Mouse (Mus musculus) cerebellum, postnatal 4 days (tissue): ENCODE results near the gene Macf1.

ENCODE experiments used
- DNase-seq, 2 experiments: peaks; one replicate each; pipeline ENCODE4 v3.0.0; 2022; ENCODE audit warnings: low spot score in 2 of 2, mixed read lengths in 1 of 2

Gene Macf1

DNA sequence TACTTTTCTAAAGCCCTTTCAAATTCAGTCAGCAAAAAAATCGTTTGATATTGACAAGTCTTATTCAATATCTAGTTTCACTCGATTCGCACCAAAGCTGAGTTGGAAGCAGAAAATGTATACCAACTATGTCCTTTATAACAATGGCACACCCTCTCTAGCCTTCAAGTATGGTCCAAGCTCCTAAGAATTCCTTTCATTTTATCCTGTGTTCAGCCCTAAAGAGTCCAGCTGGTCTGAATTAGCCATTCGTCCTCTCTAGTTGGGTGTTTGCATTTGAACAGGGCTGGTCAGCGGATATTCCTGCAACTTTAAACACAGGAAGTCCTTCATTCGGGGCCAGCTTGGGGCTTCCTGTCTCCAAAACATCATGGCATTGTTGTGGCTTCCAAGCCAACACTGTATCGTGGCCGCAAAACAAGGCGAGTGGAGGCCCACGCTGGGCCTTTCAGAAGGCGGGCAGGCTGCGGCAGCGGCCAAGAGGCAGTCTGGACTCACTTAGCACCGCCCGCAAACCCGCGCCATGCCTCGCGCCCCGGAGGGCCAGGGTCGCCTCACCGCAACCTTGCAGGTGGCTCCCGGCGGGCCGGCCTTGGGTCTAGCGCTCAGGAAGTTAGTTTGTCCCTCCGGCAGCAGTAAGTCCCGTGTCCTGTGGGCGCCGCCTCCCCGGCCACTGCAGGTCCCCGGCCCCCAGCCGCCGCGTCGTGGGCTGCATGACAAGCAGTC lies 273.0 kb downstream of the Macf1 start:
- peak in 1 of 2 experiments; percentile 36 for DNase-seq

DNA sequence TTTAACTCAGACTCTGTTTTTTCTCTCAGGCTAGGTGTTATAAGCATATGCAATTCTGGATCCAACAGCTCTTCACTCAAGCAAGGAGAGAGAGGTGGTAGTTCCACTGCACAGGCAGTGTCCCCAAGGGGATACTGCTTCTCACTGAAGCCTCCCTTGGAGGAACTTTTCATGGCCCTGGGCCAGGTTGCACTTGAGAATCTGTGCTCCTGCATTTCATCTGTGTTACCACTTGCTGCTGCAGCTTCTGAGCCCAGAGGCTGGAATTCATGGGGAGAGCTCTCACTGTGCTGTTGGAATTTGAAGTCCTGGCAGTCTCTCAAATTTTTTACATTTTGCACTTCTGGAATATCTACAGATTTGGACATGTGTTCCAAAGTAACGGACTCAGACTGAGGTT lies 274.4 kb downstream of the Macf1 start:
- no peak for DNase-seq

DNA sequence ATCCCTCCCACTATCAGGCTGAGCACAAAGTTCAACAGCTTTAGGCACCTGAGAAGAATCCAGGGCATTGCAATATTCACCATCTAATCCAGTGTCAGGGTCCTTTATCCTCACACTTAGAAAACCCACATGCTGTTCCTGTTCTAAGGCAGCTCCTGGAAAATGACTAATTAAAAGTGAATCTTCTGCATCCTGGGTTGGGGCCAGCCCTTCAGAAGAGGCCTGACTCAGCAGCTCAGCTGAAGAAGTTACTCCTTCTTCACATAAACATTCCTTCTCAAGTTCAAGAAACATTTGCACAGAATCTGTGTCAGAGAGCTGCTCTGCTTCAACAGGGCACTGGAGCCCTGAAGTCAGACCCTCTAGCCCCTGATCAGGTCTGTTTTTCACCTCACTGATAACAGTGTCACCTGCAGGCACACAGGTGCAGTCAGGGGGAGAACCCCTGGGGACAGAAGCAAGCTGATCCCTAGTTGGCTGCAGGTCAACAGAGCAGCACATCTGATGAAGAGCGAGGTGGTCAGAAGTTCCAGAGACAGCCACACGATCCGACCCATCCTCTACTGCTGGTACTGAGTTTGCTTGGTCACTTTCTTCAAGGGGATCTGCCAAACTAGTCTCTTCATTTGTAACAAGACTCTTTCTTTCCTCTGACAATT lies 275.0 kb downstream of the Macf1 start:
- DNase-seq = no peak

DNA sequence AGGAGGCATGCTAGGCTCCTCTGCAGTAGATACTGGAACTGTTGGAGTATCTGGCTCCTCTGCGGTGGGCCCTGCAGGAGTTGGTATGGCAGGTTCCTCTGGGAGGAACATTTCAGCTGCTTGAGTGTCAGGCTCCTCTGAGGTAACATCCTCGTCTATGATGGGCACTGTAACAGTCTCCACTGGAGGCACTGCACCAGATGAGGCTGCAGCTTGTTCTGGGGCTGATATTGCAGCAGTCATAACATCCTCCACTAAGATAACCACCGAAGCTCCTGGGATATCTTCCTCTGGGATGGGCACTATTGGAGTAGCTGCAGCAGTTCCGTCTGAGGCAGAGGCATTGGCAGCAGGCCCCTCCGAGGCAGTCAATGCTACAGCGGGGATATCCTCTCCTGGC lies 276.4 kb downstream of the Macf1 start:
- DNase-seq = no peak

DNA sequence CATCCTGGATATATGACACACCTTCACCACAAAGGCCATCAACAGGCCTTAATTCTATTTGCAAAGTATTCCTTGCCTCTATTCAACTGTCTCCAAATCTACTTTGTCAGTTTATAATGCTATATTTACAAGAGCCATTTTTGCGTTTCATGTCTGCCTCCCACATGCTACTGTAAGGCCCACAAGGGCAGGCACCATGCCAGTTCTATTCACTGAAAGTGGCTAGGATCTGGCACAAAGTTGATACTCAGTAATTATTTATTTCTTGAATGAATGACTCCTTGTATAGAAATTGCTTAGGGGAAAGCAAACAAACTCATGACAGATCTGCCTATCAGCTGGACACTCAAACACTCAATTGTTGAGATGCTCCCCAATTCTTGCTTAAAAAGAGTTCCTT lies 280.1 kb downstream of the Macf1 start:
- peak in 1 of 2 experiments; percentile 35 for DNase-seq

DNA sequence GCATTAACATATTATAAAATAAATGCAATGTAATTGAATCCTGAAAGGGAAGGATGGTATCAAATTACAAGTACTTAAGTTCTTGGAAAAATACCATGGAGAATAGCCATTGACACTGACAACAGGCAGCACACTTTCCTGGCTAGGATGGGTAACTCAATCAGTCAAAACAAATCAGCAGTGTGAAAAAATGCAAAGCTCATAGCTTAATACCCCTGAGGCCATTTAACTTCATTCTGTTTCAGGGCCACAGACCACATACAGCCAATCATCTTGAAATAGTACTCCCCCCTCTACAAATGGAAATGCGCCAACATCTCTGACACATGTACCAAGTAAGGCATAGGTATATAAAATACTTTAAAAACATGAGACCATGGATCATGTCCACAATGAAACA lies 281.9 kb downstream of the Macf1 start:
- no peak for DNase-seq

DNA sequence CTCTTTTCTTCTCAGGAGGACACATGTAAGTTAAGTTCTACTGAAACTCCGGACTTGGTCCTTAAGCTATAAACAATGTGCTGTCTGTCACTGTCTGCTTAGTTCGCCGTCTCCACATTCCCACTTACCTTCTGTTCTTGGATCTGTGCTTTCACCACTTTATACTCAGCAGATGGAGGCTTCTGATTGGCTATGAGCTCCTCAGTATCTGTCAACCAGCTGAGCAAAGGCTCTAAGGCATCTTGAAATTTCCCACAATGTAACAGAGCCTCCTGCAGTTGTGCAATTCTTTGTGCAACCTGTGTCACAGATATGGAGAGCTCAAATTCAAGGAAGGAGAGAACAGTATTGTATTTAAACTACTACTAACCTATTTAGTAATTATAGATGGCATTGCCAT lies 282.9 kb downstream of the Macf1 start:
- no peak for DNase-seq

DNA sequence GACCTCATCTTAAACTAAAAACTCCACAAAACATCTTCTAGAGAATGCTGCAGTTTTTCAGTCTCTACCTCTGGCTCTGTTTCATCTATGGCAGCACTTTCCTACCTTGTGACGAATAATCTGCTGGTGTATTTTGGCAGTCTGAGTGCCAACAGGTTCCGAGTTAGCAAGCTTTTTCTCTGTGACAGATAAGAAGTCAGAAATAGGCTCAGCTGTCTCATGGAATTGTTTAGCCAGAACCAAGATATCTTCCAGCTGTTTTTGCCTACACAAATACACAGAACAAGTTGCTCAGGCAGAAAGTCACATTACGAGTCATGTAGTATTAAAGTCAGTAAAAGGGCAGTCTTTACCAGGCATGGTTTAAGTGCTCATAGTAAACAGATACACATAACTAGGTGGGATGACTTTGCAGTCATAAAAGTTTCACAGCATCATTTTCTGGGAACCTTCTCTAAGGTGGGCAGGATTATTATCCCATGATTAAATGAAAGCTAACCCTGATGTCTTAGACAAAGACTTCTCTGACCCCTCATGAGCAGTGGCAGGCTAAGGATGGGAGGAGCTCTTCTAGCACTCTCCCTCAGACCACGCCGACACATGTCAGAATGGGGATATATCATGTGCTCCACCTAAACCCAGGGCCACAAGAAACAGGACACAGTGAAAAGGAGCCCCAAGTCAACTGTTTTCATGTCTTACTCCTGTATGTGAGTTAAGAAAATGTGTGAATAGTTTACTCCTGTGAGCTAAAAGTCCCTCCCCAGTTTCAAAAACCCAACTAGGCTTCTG lies 286.3 kb downstream of the Macf1 start:
- no peak for DNase-seq

DNA sequence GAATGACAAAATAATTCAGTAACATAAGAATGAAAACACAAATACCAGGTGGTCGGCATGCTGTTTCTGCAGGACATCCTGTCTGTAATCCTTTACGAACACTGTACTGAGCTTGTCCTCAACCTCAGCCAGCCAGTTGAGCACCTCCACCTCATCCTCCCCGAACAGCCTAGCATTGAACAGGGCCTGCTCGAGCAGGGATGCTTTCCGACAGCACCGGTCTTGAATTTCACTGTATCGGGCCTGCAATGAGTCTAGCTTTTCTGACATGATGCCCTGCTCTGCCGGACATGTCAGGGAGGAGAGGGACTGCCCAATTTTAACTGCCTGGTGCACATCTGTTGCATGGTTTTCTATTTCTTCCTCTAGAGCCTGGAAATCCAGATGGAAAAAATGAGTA lies 287.1 kb downstream of the Macf1 start:
- DNase-seq = no peak

DNA sequence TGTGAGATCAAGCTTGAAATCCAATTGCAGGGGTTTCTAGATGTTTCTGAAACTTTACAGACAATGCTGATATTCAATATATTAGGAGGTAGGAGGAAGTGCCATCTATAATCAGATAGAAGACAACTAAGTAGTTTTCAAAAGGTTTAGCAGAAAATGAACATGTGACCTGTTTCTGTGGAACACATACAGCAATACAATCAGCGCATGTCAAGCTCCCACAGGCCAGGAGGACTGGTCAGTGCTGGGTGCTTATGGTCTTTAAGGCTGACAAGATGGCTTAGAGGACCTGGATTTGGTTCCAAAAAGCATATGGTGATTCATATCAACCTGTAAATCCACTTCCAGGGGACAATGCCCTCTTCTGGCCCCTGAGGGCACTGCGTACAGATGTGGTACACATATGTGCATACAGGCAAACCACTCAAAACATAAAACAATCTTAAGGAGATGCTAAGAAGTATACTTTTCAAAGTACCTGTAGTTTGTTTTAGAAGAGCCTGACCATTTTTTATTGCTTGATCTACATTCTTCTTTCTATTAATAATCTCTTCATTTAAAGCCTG lies 288.6 kb downstream of the Macf1 start:
- no peak for DNase-seq

DNA sequence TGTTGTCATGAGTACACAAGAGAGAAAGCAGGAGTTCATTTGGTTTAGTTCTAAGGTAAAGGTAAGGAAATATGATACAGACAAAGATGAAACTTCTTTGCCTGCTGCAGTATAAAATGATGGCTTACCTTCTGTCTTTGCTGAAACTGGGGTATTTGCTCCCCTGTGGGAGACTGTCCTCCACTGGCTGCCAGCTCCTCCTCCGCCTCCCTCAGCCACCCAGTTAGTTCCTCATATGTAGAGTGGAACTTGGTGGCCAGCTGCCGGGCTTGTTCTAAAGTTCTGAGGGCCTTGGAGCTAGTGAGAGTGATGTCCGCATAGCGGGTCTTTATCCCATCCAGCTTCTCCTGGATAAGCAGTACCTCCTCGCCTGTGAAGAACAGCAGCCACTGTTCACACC lies 289.3 kb downstream of the Macf1 start:
- no peak for DNase-seq

DNA sequence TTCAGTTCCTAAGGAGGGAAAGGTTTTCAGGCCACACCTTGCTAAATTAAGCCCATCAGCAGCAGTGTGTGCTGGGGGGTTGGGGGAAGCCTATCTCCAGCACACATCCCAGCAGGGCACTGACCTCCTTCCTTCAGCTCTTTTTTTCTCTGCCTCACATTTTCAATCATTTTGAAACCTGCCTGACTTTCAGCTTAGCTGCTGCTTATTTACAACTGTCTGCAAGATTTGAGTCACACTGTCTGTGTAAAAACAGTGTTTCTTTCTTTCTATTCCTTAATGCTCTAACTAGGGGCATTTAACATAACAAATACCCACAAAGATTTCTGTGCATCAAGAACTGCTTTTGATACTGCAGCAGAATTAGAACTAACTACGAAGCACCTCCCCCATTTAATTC lies 289.9 kb downstream of the Macf1 start:
- no peak for DNase-seq

DNA sequence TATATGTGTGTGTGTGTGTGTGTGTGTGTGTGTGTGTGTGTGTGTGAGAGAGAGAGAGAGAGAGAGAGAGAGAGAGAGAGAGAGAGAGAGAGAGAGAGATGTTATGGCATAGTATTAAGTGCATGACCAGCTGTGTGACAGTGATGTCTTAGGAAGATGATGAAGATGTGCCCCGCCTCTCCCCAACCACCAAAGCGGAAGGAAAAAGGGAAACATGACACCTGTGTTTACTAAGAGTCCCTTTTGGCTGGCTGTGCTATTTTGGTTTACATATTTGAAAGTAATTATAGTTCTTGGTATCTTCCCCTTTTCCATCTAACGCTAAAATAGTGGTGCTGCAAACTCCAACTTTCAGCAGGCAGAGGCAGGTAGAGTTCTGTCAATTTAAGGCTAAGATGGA lies 291.2 kb downstream of the Macf1 start:
- DNase-seq = no peak

DNA sequence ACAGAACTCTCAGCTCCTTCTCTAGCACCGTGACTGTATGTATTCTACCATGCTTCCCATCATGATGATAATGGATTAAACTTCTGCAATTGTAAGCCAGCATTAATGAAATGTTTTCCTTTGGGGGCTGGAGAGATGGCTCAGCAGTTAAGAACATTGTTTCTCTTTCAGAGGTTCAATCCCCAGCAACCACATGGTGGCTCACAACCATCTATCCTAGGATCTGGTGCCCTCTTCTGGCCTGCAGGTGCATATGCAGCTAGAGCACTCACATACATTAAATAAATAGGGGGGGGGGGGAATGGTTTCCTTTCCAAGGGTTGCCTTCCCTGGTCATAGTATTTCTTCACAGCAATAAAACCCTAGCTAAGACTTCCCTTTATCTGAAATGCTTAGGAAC lies 292.0 kb downstream of the Macf1 start:
- DNase-seq = no peak

DNA sequence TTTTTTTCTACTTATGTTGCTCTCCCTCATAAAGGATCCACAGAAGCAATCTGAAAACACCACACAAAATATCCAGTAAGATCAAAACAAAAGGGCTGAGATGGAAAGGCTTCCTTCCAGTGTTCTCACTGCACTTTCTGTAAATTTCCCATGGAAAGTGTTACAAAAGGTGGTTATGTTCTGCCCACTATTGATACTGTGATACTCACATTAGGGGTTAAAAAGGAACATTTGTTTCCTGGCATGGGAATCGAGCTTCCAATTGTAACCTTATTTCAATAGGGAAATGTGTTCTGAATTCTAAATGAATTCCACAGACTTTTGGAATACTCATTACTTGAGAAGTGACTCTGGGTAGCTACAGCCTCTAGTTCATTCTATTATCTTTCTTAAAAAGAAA lies 299.1 kb downstream of the Macf1 start:
- no peak for DNase-seq

DNA sequence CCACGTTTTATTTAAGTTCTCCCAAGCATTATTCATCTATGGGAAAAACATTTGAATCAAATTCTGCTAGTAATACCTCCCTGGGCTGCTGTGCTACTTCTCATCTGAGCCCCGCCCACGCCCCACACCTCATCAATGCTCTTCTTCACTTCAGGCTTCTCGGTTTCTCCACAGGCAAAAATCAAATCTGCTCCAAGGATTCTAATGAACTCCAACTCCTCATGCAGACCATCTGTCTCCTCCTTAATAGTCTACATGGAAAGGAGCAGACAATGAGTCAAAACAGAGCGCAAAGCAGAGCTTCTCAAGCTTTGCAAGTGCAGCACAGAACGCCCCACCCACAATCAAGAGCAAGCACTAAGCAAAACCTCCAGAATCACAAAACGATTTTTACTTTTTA lies 301.0 kb downstream of the Macf1 start:
- no peak for DNase-seq

DNA sequence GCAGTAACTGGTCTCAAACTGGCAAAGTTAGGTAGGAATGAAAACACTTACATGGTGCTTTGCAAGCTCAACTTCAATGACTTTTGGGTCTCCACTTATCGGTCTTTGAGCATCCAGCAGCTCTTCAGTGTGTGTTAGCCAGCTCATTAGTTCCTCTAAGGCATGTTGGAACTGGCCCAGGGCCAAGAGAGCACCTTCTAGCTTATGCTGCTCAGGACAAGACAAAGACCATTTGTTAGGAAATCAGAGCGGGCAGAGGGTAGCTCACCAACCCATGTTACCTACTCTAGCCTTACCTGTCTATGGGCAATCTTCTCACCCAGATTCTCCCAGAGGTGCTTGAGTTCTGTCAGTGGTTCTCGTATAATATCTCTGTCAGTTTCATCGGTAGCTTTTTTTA lies 302.1 kb downstream of the Macf1 start:
- DNase-seq = no peak

DNA sequence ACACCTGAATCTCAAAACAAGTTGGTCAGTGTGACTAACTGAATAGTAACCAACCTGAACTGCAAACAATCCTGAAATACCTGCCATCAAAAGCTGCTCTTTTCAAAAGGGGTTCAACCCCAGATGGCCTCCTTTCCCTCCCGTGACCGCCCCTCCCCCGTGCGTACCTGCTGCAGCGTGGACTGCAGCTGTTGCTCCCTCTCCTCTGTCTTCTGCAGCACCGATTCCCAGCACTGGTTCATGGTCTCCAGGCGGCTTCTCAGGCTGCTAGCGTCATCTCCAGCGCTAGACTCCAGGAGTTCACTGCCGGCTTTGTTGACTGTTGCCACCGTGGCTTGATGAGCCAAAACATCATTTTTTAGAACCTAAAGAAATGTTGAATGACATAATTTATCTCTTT lies 302.6 kb downstream of the Macf1 start:
- DNase-seq = no peak

DNA sequence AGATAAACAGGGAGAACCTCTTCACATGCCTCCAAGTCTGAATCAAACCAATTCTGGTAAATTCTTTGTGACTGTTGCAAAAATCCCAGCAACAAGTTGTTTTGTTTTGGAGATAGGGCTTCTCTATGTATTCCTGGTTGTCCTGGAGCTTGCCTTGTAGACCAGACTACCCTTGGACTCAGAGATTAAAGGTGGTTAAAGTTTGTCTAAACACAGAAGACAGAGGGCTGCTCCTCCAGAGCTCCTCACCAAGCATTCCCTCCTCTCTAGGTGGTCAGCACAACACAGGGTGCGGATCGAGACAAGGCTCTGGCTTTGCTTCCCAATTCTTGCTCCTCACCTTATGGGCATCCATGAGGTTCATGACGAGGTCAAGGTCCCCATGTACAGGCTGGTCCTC lies 308.1 kb downstream of the Macf1 start:
- DNase-seq = no peak

DNA sequence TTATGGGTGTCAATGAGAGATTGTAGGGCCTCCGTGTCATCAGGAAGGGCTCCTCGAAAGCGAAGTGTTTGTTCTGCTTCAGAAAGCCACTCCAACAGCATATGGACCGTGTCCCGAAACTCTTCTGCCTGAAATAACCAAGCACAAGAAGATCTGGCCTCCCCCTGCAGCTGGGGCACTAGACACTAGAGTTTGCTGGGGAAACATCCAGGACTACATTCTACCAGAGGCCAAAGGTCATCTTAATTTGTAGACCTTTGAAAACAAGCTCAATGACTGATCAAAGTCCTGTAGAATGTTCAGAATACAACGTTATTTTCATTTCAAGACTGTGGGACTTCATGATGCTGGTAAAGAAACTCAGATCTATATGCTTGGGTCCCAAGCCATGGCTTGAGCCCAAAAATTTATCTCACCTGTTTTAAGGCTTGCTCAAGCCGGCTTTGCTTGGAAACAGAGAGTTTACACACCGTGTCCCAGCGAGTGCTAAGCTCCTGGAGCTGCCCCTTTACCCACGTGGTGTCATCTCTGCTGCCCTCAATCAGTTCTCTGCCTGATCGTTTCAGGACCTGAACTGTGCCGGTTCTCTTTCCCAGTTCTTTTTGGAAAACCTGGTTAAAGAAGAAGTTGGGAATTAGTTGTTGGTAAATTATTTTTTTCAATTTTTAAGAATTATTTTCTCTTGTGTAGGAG lies 309.7 kb downstream of the Macf1 start:
- no peak for DNase-seq

DNA sequence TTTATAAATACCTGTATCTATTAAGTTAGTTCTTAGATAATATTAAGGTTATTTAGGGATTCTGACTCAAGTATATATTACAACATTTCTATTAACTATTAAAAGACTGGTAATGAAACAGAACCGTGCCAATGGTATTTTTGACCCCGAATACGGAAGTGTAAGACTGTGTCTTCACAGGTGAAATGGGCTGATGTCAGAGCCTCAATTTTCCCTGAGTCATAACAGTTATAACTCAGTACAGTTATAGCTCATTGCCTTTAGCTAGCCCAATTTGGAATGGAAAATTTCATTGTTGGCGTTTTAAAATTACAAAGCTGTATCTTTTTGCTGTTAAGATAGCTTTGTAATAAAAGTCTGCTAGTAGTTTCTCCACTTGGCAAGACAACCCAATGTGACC lies 320.6 kb downstream of the Macf1 start:
- no peak for DNase-seq

DNA sequence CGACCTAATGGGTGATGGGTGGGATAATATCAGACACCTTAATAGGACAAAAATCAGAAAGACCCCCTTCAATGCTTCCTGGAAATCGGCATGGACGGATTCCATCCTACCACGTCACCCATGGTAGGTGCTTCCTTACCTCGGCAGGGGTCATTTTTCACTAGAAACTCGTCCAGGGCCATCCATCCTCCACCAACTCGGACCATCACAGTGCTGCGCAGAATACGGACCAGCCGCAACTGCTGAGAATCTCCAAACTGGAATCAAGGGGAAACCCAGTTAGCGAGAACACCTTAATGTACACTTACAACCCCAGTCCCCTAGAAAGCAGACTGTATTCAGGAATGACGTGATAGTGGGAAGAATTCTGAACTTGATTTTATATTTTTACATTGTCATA lies 323.4 kb downstream of the Macf1 start:
- DNase-seq = no peak
